Mouse (Mus musculus) heart, embryonic 11.5 days (tissue): ENCODE measurements at regions not wholly inside any gene's neighbourhood (a gene's known extent, or its start where the extent isn't known, plus 50 kb on each side); places are given as distances from the start of the nearest gene placed in this dataset.

Experiments
- ATAC-seq: fragments of 200-750 bp; cut with Nextera tagmentation; replicated peaks from 2 replicates; pipeline ENCODE4 v1.8.0; 2017; ENCODE audit warnings: moderate library complexity; ENCODE audit not compliant: insufficient number of reproducible peaks, low FRiP score, low TSS enrichment
- H3K27ac ChIP-seq: fragments of 300-500 bp; sonication (generic); 2 replicates; pipeline ENCODE4 v1.5.1; 2014; ENCODE audit warnings: mild to moderate bottlenecking, low read depth, low read length
- H3K27me3 ChIP-seq: fragments of 300-500 bp; sonication (generic); 2 replicates; pipeline ENCODE4 v1.6.1; 2014; ENCODE audit warnings: mild to moderate bottlenecking, low read length, mixed read lengths; ENCODE audit not compliant: control insufficient read depth, insufficient read depth
- H3K36me3 ChIP-seq: fragments of 300-500 bp; sonication (generic); 2 replicates; pipeline ENCODE4 v1.6.1; 2014; ENCODE audit warnings: mild to moderate bottlenecking, low read length, moderate library complexity, mixed read lengths; ENCODE audit not compliant: control insufficient read depth, insufficient read depth
- H3K4me1 ChIP-seq: fragments of 300-500 bp; sonication (generic); 2 replicates; pipeline ENCODE4 v1.6.1; 2014; ENCODE audit warnings: low read length; ENCODE audit not compliant: control insufficient read depth, insufficient read depth
- H3K4me2 ChIP-seq: fragments of 300-500 bp; sonication (generic); 2 replicates; pipeline ENCODE4 v1.6.1; 2014; ENCODE audit warnings: mild to moderate bottlenecking, moderate library complexity
- H3K4me3 ChIP-seq: fragments of 300-500 bp; sonication (generic); 2 replicates; pipeline ENCODE4 v1.5.1; 2014; ENCODE audit warnings: low read depth, low read length
- H3K9ac ChIP-seq: fragments of 300-500 bp; sonication (generic); 2 replicates; pipeline ENCODE4 v1.6.1; 2014; ENCODE audit warnings: mild to moderate bottlenecking, low read depth, low read length, moderate library complexity
- H3K9me3 ChIP-seq: fragments of 300-500 bp; sonication (generic); replicated peaks from 2 replicates; pipeline ENCODE4 v1.6.1; 2016; ENCODE audit warnings: low read length; ENCODE audit not compliant: control insufficient read depth
- WGBS: fragments of 180-500 bp; shearing (Covaris S2); extraction: QIAGEN DNeasy Blood & Tissue Kit; methylation state at CpG from one replicate; pipeline ENCODE4 v1.1.7; 2014; ENCODE audit not compliant: insufficient replicate concordance; 5-methylcytosine and 5-hydroxymethylcytosine counted together

GRCm38 (mm10) chr2:138640654-138641053 is 384.3 kb downstream of the Btbd3 start:
- Histone ChIP-seq H3K4me1 (no peaks in the 10 kb centered on the region), H3K27me3 (no peaks in the 10 kb centered on the region), H3K36me3 (no peaks in the 10 kb centered on the region), H3K4me2 (no peak overlapping the region), H3K9me3 (no peaks in the 10 kb centered on the region), H3K9ac (no peak overlapping the region), H3K4me3 (no peak overlapping the region), H3K27ac (no peak overlapping the region)
- 87% methylated on average over 2 of the region's 2 CpGs for WGBS
- no peak for ATAC-seq

- ATAC-seq, result no peak
- WGBS, result 90% methylated on average over 1 of the region's 1 CpGs
- H3K36me3 ChIP-seq, result no peaks in the 10 kb centered on the region
Observed at GRCm38 (mm10) chr2:138641335-138641734, 385.0 kb downstream of the Btbd3 start.

GRCm38 (mm10) chr2:138648616-138649015 is 392.3 kb downstream of the Btbd3 start:
- Histone ChIP-seq H3K36me3 (no peaks in the 10 kb centered on the region), H3K4me2 (no peak overlapping the region), H3K27me3 (no peaks in the 10 kb centered on the region), H3K4me3 (no peak overlapping the region), H3K9me3 (no peaks in the 10 kb centered on the region), H3K27ac (no peak overlapping the region), H3K9ac (no peak overlapping the region), H3K4me1 (no peaks in the 10 kb centered on the region)
- 53% methylated on average over 3 of the region's 3 CpGs for WGBS
- ATAC-seq, result no peak

More at GRCm38 (mm10) chr2:138641335-138641734, 385.0 kb downstream of the Btbd3 start:
- no peak overlapping the region for H3K9ac ChIP-seq
- H3K9me3 ChIP-seq, result no peaks in the 10 kb centered on the region
- no peaks in the 10 kb centered on the region for H3K27me3 ChIP-seq
- H3K4me1 ChIP-seq, result no peaks in the 10 kb centered on the region
- H3K27ac ChIP-seq, result no peak overlapping the region
- no peak overlapping the region for H3K4me2 ChIP-seq
- H3K4me3 ChIP-seq, result no peak overlapping the region

GRCm38 (mm10) chr2:138659376-138659775 is 403.0 kb downstream of the Btbd3 start:
- no peaks in the 10 kb centered on the region for H3K9me3 ChIP-seq
- H3K4me3 ChIP-seq, result no peak overlapping the region
- no peak overlapping the region for H3K9ac ChIP-seq
- H3K27ac ChIP-seq, result no peak overlapping the region
- no peak for ATAC-seq
- H3K4me2 ChIP-seq, result no peak overlapping the region
- no peaks in the 10 kb centered on the region for H3K4me1 ChIP-seq
- H3K27me3 ChIP-seq, result no peaks in the 10 kb centered on the region
- H3K36me3 ChIP-seq, result no peaks in the 10 kb centered on the region

- Histone ChIP-seq H3K36me3 (no peaks in the 10 kb centered on the region), H3K4me1 (no peaks in the 10 kb centered on the region), H3K27me3 (no peaks in the 10 kb centered on the region), H3K9me3 (no peaks in the 10 kb centered on the region), H3K4me3 (no peak overlapping the region), H3K4me2 (no peak overlapping the region), H3K27ac (no peak overlapping the region), H3K9ac (no peak overlapping the region)
- no peak for ATAC-seq
Observed at GRCm38 (mm10) chr2:138670307-138670706, 413.9 kb downstream of the Btbd3 start.

- H3K27ac ChIP-seq, result no peak overlapping the region
- no peaks in the 10 kb centered on the region for H3K4me1 ChIP-seq
- H3K9me3 ChIP-seq, result no peaks in the 10 kb centered on the region
- H3K9ac ChIP-seq, result no peak overlapping the region
- no peak overlapping the region for H3K4me2 ChIP-seq
- no peak for ATAC-seq
- no peaks in the 10 kb centered on the region for H3K36me3 ChIP-seq
- no peak overlapping the region for H3K4me3 ChIP-seq
- no peaks in the 10 kb centered on the region for H3K27me3 ChIP-seq
Observed at GRCm38 (mm10) chr2:138674801-138675200, 418.4 kb downstream of the Btbd3 start.

GRCm38 (mm10) chr2:138675229-138676065 is 419.1 kb downstream of the Btbd3 start:
- WGBS, result 68% methylated on average over 3 of the region's 3 CpGs
- no peaks in the 10 kb centered on the region for H3K4me1 ChIP-seq
- ATAC-seq, result no peak

GRCm38 (mm10) chr2:138688140-138688871 is 431.9 kb downstream of the Btbd3 start:
- H3K4me1 ChIP-seq, result no peaks in the 10 kb centered on the region

More at GRCm38 (mm10) chr2:138675229-138676065, 419.1 kb downstream of the Btbd3 start:
- no peaks in the 10 kb centered on the region for H3K27me3 ChIP-seq
- no peaks in the 10 kb centered on the region for H3K36me3 ChIP-seq
- H3K4me2 ChIP-seq, result no peak overlapping the region
- H3K4me3 ChIP-seq, result no peak overlapping the region
- no peak overlapping the region for H3K9ac ChIP-seq
- H3K27ac ChIP-seq, result no peak overlapping the region
- H3K9me3 ChIP-seq, result no peaks in the 10 kb centered on the region

GRCm38 (mm10) chr2:138689497-138689896 is 433.1 kb downstream of the Btbd3 start:
- 83% methylated on average over 5 of the region's 5 CpGs for WGBS
- no peak overlapping the region for H3K27ac ChIP-seq
- no peaks in the 10 kb centered on the region for H3K4me1 ChIP-seq
- H3K9me3 ChIP-seq, result no peaks in the 10 kb centered on the region
- no peaks in the 10 kb centered on the region for H3K36me3 ChIP-seq
- H3K9ac ChIP-seq, result no peak overlapping the region
- ATAC-seq, result no peak
- H3K4me3 ChIP-seq, result no peak overlapping the region
- H3K27me3 ChIP-seq, result no peaks in the 10 kb centered on the region
- H3K4me2 ChIP-seq, result no peak overlapping the region

More at GRCm38 (mm10) chr2:138688140-138688871, 431.9 kb downstream of the Btbd3 start:
- no peak for ATAC-seq
- H3K4me3 ChIP-seq, result no peak overlapping the region
- no peaks in the 10 kb centered on the region for H3K27me3 ChIP-seq
- no peak overlapping the region for H3K9ac ChIP-seq
- no peaks in the 10 kb centered on the region for H3K36me3 ChIP-seq
- H3K27ac ChIP-seq, result no peak overlapping the region
- H3K9me3 ChIP-seq, result no peaks in the 10 kb centered on the region
- no peak overlapping the region for H3K4me2 ChIP-seq
